Mouse (Mus musculus) intestine, embryonic 16.5 days (tissue): ENCODE results near the gene Surf2. TPM values are rescaled to one million over a fixed set of nuclear protein-coding genes. Genes with fewer than 3 reads are reported as not detected.
"Not testable (repeated sequence)": the region's sequence is repeated elsewhere in the genome, so short reads cannot be mapped to it uniquely, and the experiment has no call there.

Experiments
- ATAC-seq: fragments of 200-750 bp; cut with Nextera tagmentation; 2 replicates; pipeline ENCODE4 v1.8.0; 2017; ENCODE audit warnings: moderate TSS enrichment, moderate library complexity
- H3K27ac ChIP-seq: fragments of 300-500 bp; sonication (generic); 2 replicates; pipeline ENCODE4 v1.5.1; 2014; ENCODE audit warnings: mild to moderate bottlenecking, low read length
- H3K27me3 ChIP-seq: fragments of 300-500 bp; sonication (generic); replicated peaks from 2 replicates; pipeline ENCODE4 v1.6.1; 2014; ENCODE audit warnings: low read length, control low read depth, mixed read lengths; ENCODE audit not compliant: control insufficient read depth, insufficient read depth
- H3K36me3 ChIP-seq: fragments of 300-500 bp; sonication (generic); 2 replicates; pipeline ENCODE4 v1.6.1; 2014; ENCODE audit warnings: low read length, control low read depth; ENCODE audit not compliant: control insufficient read depth, insufficient read depth
- H3K4me1 ChIP-seq: fragments of 300-500 bp; sonication (generic); 2 replicates; pipeline ENCODE4 v1.6.1; 2014; ENCODE audit warnings: low read length, control low read depth, mixed read lengths; ENCODE audit not compliant: control insufficient read depth, insufficient read depth
- H3K4me2 ChIP-seq: fragments of 300-500 bp; sonication (generic); 2 replicates; pipeline ENCODE4 v1.6.1; 2014; ENCODE audit warnings: low read depth, low read length, control low read depth
- H3K4me3 ChIP-seq: fragments of 300-500 bp; sonication (generic); 2 replicates; pipeline ENCODE4 v1.5.1; 2014; ENCODE audit warnings: mild to moderate bottlenecking, low read length
- H3K9ac ChIP-seq: fragments of 300-500 bp; sonication (generic); 2 replicates; pipeline ENCODE4 v1.6.1; 2014; ENCODE audit warnings: low read depth, low read length
- H3K9me3 ChIP-seq: fragments of 300-500 bp; sonication (generic); 2 replicates; pipeline ENCODE4 v1.6.1; 2016; ENCODE audit warnings: low read length, control low read depth; ENCODE audit not compliant: control insufficient read depth
- WGBS: fragments of 180-500 bp; shearing (Covaris S2); extraction: QIAGEN DNeasy Blood & Tissue Kit; methylation state at CpG from one replicate; pipeline ENCODE4 v1.1.7; 2014; 5-methylcytosine and 5-hydroxymethylcytosine counted together
- polyA plus RNA-seq: library from polyadenylated mRNA; unstranded; fragments of >200 nt; fragmentation: Nextera tagmentation; extraction: Ambion mirVana; gene quantifications from 2 replicates; pipeline ENCODE4 v1.2.1, GENCODE M21; 2015

The Surf2 gene
- 41.9 and 45.9 TPM in 2 replicates for polyA plus RNA-seq

GRCm38 (mm10) chr2:26915927-26916728 is at the start of gene Surf2, which contains the start of gene Surf1:
Gene Surf2, plus strand, starts transcription at chr2:26916367.
Gene Surf1, minus strand, starts transcription at chr2:26916530.
- no peaks in the 10 kb centered on the region for H3K9me3 ChIP-seq
- no peaks in the 10 kb centered on the region for H3K27me3 ChIP-seq
- WGBS: under 1% methylated on average over 47 of the region's 47 CpGs
- H3K4me1 ChIP-seq: peaks cover 36% of the 10 kb centered on the region
- H3K27ac ChIP-seq: peak within 1 kb of the TSS; percentile 88
- H3K4me3 ChIP-seq: peak within 1 kb of the TSS; percentile 89
- H3K36me3 ChIP-seq: peaks cover 34% of the 10 kb centered on the region
- H3K9ac ChIP-seq: peak within 1 kb of the TSS; percentile 89
- peak within 1 kb of the TSS; percentile 92 for H3K4me2 ChIP-seq
- peak; percentile 79 for ATAC-seq

GRCm38 (mm10) chr2:26870666-26871065 is 45.5 kb upstream of the Surf2 start:
- 53% methylated on average over 6 of the region's 6 CpGs for WGBS
- no peak overlapping the region for H3K4me2 ChIP-seq
- no peak overlapping the region for H3K27ac ChIP-seq
- no peak overlapping the region for H3K4me3 ChIP-seq
- H3K4me1 ChIP-seq: no peaks in the 10 kb centered on the region
- ATAC-seq: no peak
- H3K9ac ChIP-seq: no peak overlapping the region
- H3K9me3 ChIP-seq: no peaks in the 10 kb centered on the region
- H3K36me3 ChIP-seq: no peaks in the 10 kb centered on the region
- no peaks in the 10 kb centered on the region for H3K27me3 ChIP-seq

- Histone ChIP-seq H3K27ac (no peak overlapping the region), H3K36me3 (no peaks in the 10 kb centered on the region), H3K27me3 (no peaks in the 10 kb centered on the region), H3K4me2 (no peak overlapping the region), H3K9me3 (no peaks in the 10 kb centered on the region), H3K4me1 (no peaks in the 10 kb centered on the region), H3K4me3 (no peak overlapping the region), H3K9ac (no peak overlapping the region)
- ATAC-seq: no peak
These were observed 37.6 kb upstream of the Surf2 start for GRCm38 (mm10) chr2:26878571-26878970.

GRCm38 (mm10) chr2:26885541-26885940 is 30.6 kb upstream of the Surf2 start:
- not testable (repeated sequence) for H3K27me3 ChIP-seq, H3K9me3 ChIP-seq, H3K4me2 ChIP-seq, H3K4me1 ChIP-seq, H3K27ac ChIP-seq, H3K4me3 ChIP-seq, H3K9ac ChIP-seq, ATAC-seq
- 85% methylated on average over 2 of the region's 2 CpGs for whole genome bisulfite sequencing
- peaks cover 11% of the 10 kb centered on the region for H3K36me3 ChIP-seq

GRCm38 (mm10) chr2:26886170-26886569 is 30.0 kb upstream of the Surf2 start:
- not testable (repeated sequence) for H3K4me1 ChIP-seq, ATAC-seq, H3K4me2 ChIP-seq, H3K27ac ChIP-seq, H3K9me3 ChIP-seq, H3K4me3 ChIP-seq, H3K27me3 ChIP-seq, H3K9ac ChIP-seq
- H3K36me3 ChIP-seq: peaks cover 13% of the 10 kb centered on the region
- 76% methylated on average over 4 of the region's 4 CpGs for WGBS

- Histone ChIP-seq H3K9me3 (no peaks in the 10 kb centered on the region), H3K36me3 (peaks cover 45% of the 10 kb centered on the region), H3K27ac (no peak overlapping the region), H3K27me3 (no peaks in the 10 kb centered on the region), H3K4me2 (no peak overlapping the region), H3K4me3 (no peak overlapping the region), H3K9ac (no peak overlapping the region), H3K4me1 (peaks cover 4% of the 10 kb centered on the region; the same call in 1 of the 2 replicates)
- no peak for ATAC-seq
- 93% methylated on average over 4 of the region's 4 CpGs for WGBS
These were observed 20.3 kb upstream of the Surf2 start for GRCm38 (mm10) chr2:26895898-26896297.

GRCm38 (mm10) chr2:26900731-26901130 is 15.4 kb upstream of the Surf2 start:
- Histone ChIP-seq H3K27ac (no peak overlapping the region), H3K4me2 (no peak overlapping the region), H3K9me3 (no peaks in the 10 kb centered on the region), H3K9ac (no peak overlapping the region), H3K36me3 (peaks cover 27% of the 10 kb centered on the region), H3K4me1 (peaks cover 21% of the 10 kb centered on the region), H3K27me3 (no peaks in the 10 kb centered on the region), H3K4me3 (no peak overlapping the region)
- 51% methylated on average over 1 of the region's 1 CpGs for WGBS
- ATAC-seq: no peak

- Histone ChIP-seq H3K9me3 (no peaks in the 10 kb centered on the region), H3K4me3 (peak overlapping the region; percentile 81), H3K9ac (peak overlapping the region; percentile 87), H3K27ac (peak overlapping the region; percentile 58), H3K27me3 (no peaks in the 10 kb centered on the region), H3K4me1 (peaks cover 21% of the 10 kb centered on the region), H3K4me2 (peak overlapping the region; percentile 74), H3K36me3 (peaks cover 33% of the 10 kb centered on the region)
- 6% methylated on average over 7 of the region's 7 CpGs for WGBS
- no peak for ATAC-seq
These were observed 14.2 kb upstream of the Surf2 start for GRCm38 (mm10) chr2:26901834-26902400.

- ATAC-seq: peak; percentile 96
- Histone ChIP-seq H3K27ac (peak within 1 kb of the TSS; percentile 74), H3K4me1 (peaks cover 19% of the 10 kb centered on the region), H3K9ac (peak within 1 kb of the TSS; percentile 87), H3K9me3 (no peaks in the 10 kb centered on the region), H3K4me3 (peak within 1 kb of the TSS; percentile 81), H3K4me2 (peak within 1 kb of the TSS; percentile 74), H3K27me3 (no peaks in the 10 kb centered on the region), H3K36me3 (peaks cover 34% of the 10 kb centered on the region)
- under 1% methylated on average over 41 of the region's 41 CpGs for WGBS
These were observed 13.5 kb upstream of the Surf2 start, which contains the start of gene Surf6 for GRCm38 (mm10) chr2:26902467-26903220. Gene Surf6, minus strand, starts transcription at chr2:26902879.
